In the genomic region with DNA sequence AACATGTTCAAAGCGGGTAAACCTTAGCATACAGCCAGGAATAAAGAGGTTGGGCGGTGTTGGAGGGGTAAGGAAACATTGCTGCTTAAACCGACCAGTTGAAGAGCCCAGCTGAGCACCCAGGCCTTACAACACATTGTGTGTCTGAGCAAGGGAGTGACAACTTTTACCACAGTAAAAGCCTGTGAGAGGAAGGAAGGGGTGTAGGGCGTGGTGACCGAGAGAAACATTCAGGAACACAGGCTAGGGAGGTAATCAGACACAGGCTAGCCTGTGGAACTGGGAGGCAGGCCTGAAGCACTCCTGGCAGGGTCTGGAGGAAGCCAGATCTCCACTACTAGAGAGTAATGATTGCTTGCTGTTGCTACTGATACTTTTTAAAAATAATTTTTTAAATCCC, we compare ENCODE assay signal across 12 mouse cellular contexts. TPM values are rescaled to one million over a fixed set of nuclear protein-coding genes. Genes with fewer than 3 reads are reported as not detected.
A peak's percentile ranks its signal among the peaks of the same experiment; 100 is the strongest.
DNase-seq lines count a peak whose midpoint lies in the region; ATAC-seq and TF ChIP-seq lines count a peak whose summit lies in the region.
"Had no signal": no experiment of that assay in that cellular context is flagged by ENCODE, and none has a peak within 500 bp of the region (broad histone marks: within the 10 kb centered on the region; RNA-seq: fewer than 3 reads in every experiment).

No protein-coding gene starts in this region.

- no peak for TF ChIP-seq CTCF in heart, postnatal 0 days (IDR thresholded peaks at IDR 0.05; ENCODE audit: low read depth)
- no peak for TF ChIP-seq CTCF in liver, postnatal 0 days (IDR thresholded peaks at IDR 0.05; ENCODE audit: low read depth)

- no peak overlapping the region for H3K4me2 ChIP-seq in heart, postnatal 0 days (ENCODE audit: low read depth, low read length)
- no peak overlapping the region for H3K4me2 ChIP-seq in liver, postnatal 0 days (ENCODE audit: low read depth, low read length)
- no peak overlapping the region for H3K4me2 ChIP-seq in intestine, embryonic 16.5 days (ENCODE audit: low read depth, low read length)
- H3K4me2 ChIP-seq: forebrain, embryonic 12.5 days; lung, embryonic 14.5 days; neural tube, embryonic 13.5 days had no signal

- no peak overlapping the region for H3K9ac ChIP-seq in heart, postnatal 0 days (replicated peaks; ENCODE audit: low read depth, low read length)
- no peak overlapping the region for H3K9ac ChIP-seq in liver, postnatal 0 days (replicated peaks)
- no peak overlapping the region for H3K9ac ChIP-seq in intestine, embryonic 16.5 days (ENCODE audit: low read depth, low read length)
- H3K9ac ChIP-seq: forebrain, embryonic 12.5 days; lung, embryonic 14.5 days; neural tube, embryonic 13.5 days had no signal

- no peak for ATAC-seq in heart, postnatal 0 days (ENCODE audit: insufficient read depth, low read depth)
- peak; percentile 45 for ATAC-seq in liver, postnatal 0 days
- ATAC-seq in neutrophil, adult 5-6 weeks (ENCODE audit: extremely low read depth, insufficient number of reproducible peaks, low FRiP score, poor library complexity, severe bottlenecking): peak; percentile 39; the same call in 1 of the 2 replicates
- ATAC-seq in intestine, embryonic 16.5 days: no peak

- DNase-seq in heart, postnatal 0 days (ENCODE audit: low spot score): no peak
- no peak for DNase-seq in heart, postnatal 10 days
- DNase-seq in liver, postnatal 0 days: no peak
- DNase-seq in urinary bladder, postnatal 10 days (ENCODE audit: low spot score): no peak
- DNase-seq in left cerebral cortex, postnatal 36 days (ENCODE audit: low spot score in 2 of 2): no peak
- DNase-seq: kidney, adult 18-20 months; lung, embryonic 14.5 days had no signal

- intact Hi-C loops in heart, postnatal 10 days (cut with DNase I): no loop called here
- intact Hi-C loops in left cerebral cortex, postnatal 36 days (cut with DNase I): no loop called here

- H3K4me3 ChIP-seq in heart, postnatal 0 days (ENCODE audit: low read depth, low read length): no peak overlapping the region
- H3K4me3 ChIP-seq in brown adipose tissue, adult 24 weeks (ENCODE audit: insufficient read depth, low read depth, low read length): no peak overlapping the region
- H3K4me3 ChIP-seq in liver, postnatal 0 days (ENCODE audit: low read depth, low read length): no peak overlapping the region
- H3K4me3 ChIP-seq in intestine, embryonic 16.5 days (ENCODE audit: low read length): no peak overlapping the region
- H3K4me3 ChIP-seq: forebrain, embryonic 12.5 days; neural tube, embryonic 13.5 days had no signal

- H3K27me3 ChIP-seq in heart, postnatal 0 days (ENCODE audit: control insufficient read depth, insufficient read depth, low read length): no peaks in the 10 kb centered on the region
- H3K27me3 ChIP-seq in liver, postnatal 0 days (ENCODE audit: insufficient read depth, low read length): no peaks in the 10 kb centered on the region
- H3K27me3 ChIP-seq in intestine, embryonic 16.5 days (replicated peaks; ENCODE audit: control insufficient read depth, insufficient read depth, low read length): no peaks in the 10 kb centered on the region
- H3K27me3 ChIP-seq: forebrain, embryonic 12.5 days; neural tube, embryonic 13.5 days had no signal

- H3K36me3 ChIP-seq in heart, postnatal 0 days (replicated peaks; ENCODE audit: control insufficient read depth, insufficient read depth, low read length): no peaks in the 10 kb centered on the region
- no peaks in the 10 kb centered on the region for H3K36me3 ChIP-seq in liver, postnatal 0 days (replicated peaks; ENCODE audit: insufficient read depth, low read length)
- H3K36me3 ChIP-seq in intestine, embryonic 16.5 days (ENCODE audit: control insufficient read depth, insufficient read depth, low read length): no peaks in the 10 kb centered on the region
- H3K36me3 ChIP-seq: forebrain, embryonic 12.5 days; neural tube, embryonic 13.5 days had no signal

- WGBS in heart, postnatal 0 days: 61% methylated on average over 5 of the region's 5 CpGs
- 54% methylated on average over 5 of the region's 5 CpGs for WGBS in liver, postnatal 0 days (ENCODE audit: insufficient replicate concordance)
- WGBS in intestine, embryonic 16.5 days: 72% methylated on average over 5 of the region's 5 CpGs

- no peak for TF ChIP-seq EP300 in heart, postnatal 0 days (IDR thresholded peaks at IDR 0.05; ENCODE audit: low read depth)
- no peak for TF ChIP-seq EP300 in liver, postnatal 0 days (IDR thresholded peaks at IDR 0.05; ENCODE audit: low read depth)

- H3K4me1 ChIP-seq in heart, postnatal 0 days (ENCODE audit: control insufficient read depth, insufficient read depth): peaks cover 10% of the 10 kb centered on the region; the same call in 1 of the 2 replicates
- peaks cover 13% of the 10 kb centered on the region for H3K4me1 ChIP-seq in brown adipose tissue, adult 24 weeks (ENCODE audit: control insufficient read depth, insufficient read depth, insufficient read length, low read length)
- H3K4me1 ChIP-seq in liver, postnatal 0 days (ENCODE audit: insufficient read depth): peaks cover 11% of the 10 kb centered on the region
- H3K4me1 ChIP-seq in intestine, embryonic 16.5 days (ENCODE audit: control insufficient read depth, insufficient read depth, low read length): 0 out of 2 replicates have a peak, but pooled peaks cover 2% of the 10 kb centered on the region
- H3K4me1 ChIP-seq: forebrain, embryonic 12.5 days; neural tube, embryonic 13.5 days had no signal

- 0 out of 2 replicates have a peak, but pooled peaks cover 3% of the 10 kb centered on the region for H3K9me3 ChIP-seq in heart, postnatal 0 days (replicated peaks; ENCODE audit: control insufficient read depth, low read length)
- H3K9me3 ChIP-seq in liver, postnatal 0 days (ENCODE audit: low read length): no peaks in the 10 kb centered on the region
- no peaks in the 10 kb centered on the region for H3K9me3 ChIP-seq in intestine, embryonic 16.5 days (ENCODE audit: control insufficient read depth, low read length)
- H3K9me3 ChIP-seq: forebrain, embryonic 12.5 days; neural tube, embryonic 13.5 days had no signal

- H3K27ac ChIP-seq in heart, postnatal 0 days (ENCODE audit: low read depth): peak overlapping the region; percentile 30; the same call in 1 of the 2 replicates
- peak overlapping the region; percentile 38; the same call in 1 of the 2 replicates for H3K27ac ChIP-seq in brown adipose tissue, adult 24 weeks (replicated peaks; ENCODE audit: low read depth, low read length)
- peak overlapping the region; percentile 61 for H3K27ac ChIP-seq in liver, postnatal 0 days (ENCODE audit: low read depth)
- H3K27ac ChIP-seq in intestine, embryonic 16.5 days (ENCODE audit: low read length): no peak overlapping the region
- H3K27ac ChIP-seq: forebrain, embryonic 12.5 days; neural tube, embryonic 13.5 days had no signal

RNA-seq across cellular contexts. Expression of gene Fam69a, which starts 36.2 kb away (rescaled TPM):
- 1.9 and 5.7 TPM in 2 replicates for total RNA-seq in heart, postnatal 0 days (2014; rRNA removed; ENCODE audit: low replicate concordance)
- polyA plus RNA-seq in heart, postnatal 0 days (2015; fragmentation: Nextera tagmentation; extraction: Ambion mirVana): 18.6 and 19.2 TPM in 2 replicates
- 10 to 100 TPM in 1 of 2 experiments, 1 to 10 TPM in 1; 9.0 to 10.4 TPM for total RNA-seq in heart, postnatal 10 days (2021)
- 22.9 and 25.1 TPM in 2 replicates for polyA plus RNA-seq in brown adipose tissue, adult 24 weeks (2012; ENCODE audit: insufficient read depth, insufficient read length, missing spikeins)
- polyA plus RNA-seq in liver, postnatal 0 days (2015; fragmentation: Nextera tagmentation; extraction: Ambion mirVana): 8.3 and 9.0 TPM in 2 replicates
- total RNA-seq in neutrophil, adult 5-6 weeks (2017): 39.3 and 44.8 TPM in 2 replicates
- 17.8 and 17.9 TPM in 2 replicates for polyA plus RNA-seq in intestine, embryonic 16.5 days (2015; fragmentation: Nextera tagmentation; extraction: Ambion mirVana)
- total RNA-seq in left cerebral cortex, postnatal 36 days (2021): 10 to 100 TPM; 26.2 to 33.0 TPM

RNA-seq across cellular contexts. Expression of gene Rpl5, which starts 50.3 kb away (rescaled TPM):
- 201 and 233 TPM in 2 replicates for total RNA-seq in heart, postnatal 0 days (2014; rRNA removed; ENCODE audit: low replicate concordance)
- polyA plus RNA-seq in heart, postnatal 0 days (2015; fragmentation: Nextera tagmentation; extraction: Ambion mirVana): 22.1 and 26.8 TPM in 2 replicates
- total RNA-seq in heart, postnatal 10 days (2021): 10 to 100 TPM; 54.4 to 56.2 TPM
- 16.1 and 18.4 TPM in 2 replicates for polyA plus RNA-seq in brown adipose tissue, adult 24 weeks (2012; ENCODE audit: insufficient read depth, insufficient read length, missing spikeins)
- polyA plus RNA-seq in liver, postnatal 0 days (2015; fragmentation: Nextera tagmentation; extraction: Ambion mirVana): 20.2 TPM in 2 replicates
- total RNA-seq in neutrophil, adult 5-6 weeks (2017): 399 and 518 TPM in 2 replicates
- 61.6 and 69.3 TPM in 2 replicates for polyA plus RNA-seq in intestine, embryonic 16.5 days (2015; fragmentation: Nextera tagmentation; extraction: Ambion mirVana)
- 10 to 100 TPM; 51.5 to 67.5 TPM for total RNA-seq in left cerebral cortex, postnatal 36 days (2021)

Comparison
In these comparisons a context has a peak if more than half of its experiments do, and no peak if none do; other contexts are left out.
1. ATAC-seq: peak in liver, postnatal 0 days (single experiment) and neutrophil, adult 5-6 weeks (single experiment); none in heart, postnatal 0 days (single experiment) and intestine, embryonic 16.5 days (single experiment).